Comparison of ENCODE assay signal across 11 mouse cellular contexts in genomic region chr1:135852044-135852756, GRCm38 (mm10). TPM values are rescaled to one million over a fixed set of nuclear protein-coding genes. Genes with fewer than 3 reads are reported as not detected.
A peak's percentile ranks its signal among the peaks of the same experiment; 100 is the strongest.
DNase-seq lines count a peak whose midpoint lies in the region; ATAC-seq and TF ChIP-seq lines count a peak whose summit lies in the region.
"Had no signal": no experiment of that assay in that cellular context is flagged by ENCODE, and none has a peak within 500 bp of the region (broad histone marks: within the 10 kb centered on the region; RNA-seq: fewer than 3 reads in every experiment).

No protein-coding gene starts in this region.

- no peaks in the 10 kb centered on the region for H3K27me3 ChIP-seq in hindbrain, embryonic 12.5 days
- no peaks in the 10 kb centered on the region for H3K27me3 ChIP-seq in neural tube, embryonic 15.5 days (replicated peaks)
- no peaks in the 10 kb centered on the region for H3K27me3 ChIP-seq in kidney, adult 2 months (replicated peaks; ENCODE audit: control insufficient read depth, insufficient read depth, low read length)

- no peak overlapping the region for H3K4me2 ChIP-seq in hindbrain, embryonic 12.5 days (replicated peaks)
- H3K4me2 ChIP-seq in neural tube, embryonic 15.5 days: no peak overlapping the region

- peak; percentile 51 for DNase-seq in layer of hippocampus, adult 11-12 months (ENCODE audit: low spot score)
- DNase-seq in layer of hippocampus, postnatal 25 days (ENCODE audit: extremely low spot score in 1 of 2, low spot score in 1 of 2): no peak
- peak; percentile 11 for DNase-seq in embryo, embryonic 11.5 days (ENCODE audit: low read depth, low spot score)
- DNase-seq in left cerebral cortex, adult 11 months (ENCODE audit: low spot score): no peak
- no peak for DNase-seq in kidney, adult 2 months
- DNase-seq in thymus, postnatal 10 days (ENCODE audit: low spot score in 2 of 2): no peak
- DNase-seq: thymus, postnatal 14 days had no signal

- peak; percentile 65 for ATAC-seq in hindbrain, embryonic 12.5 days (ENCODE audit: low FRiP score)
- peak; percentile 56; the same call in 1 of the 2 replicates for ATAC-seq in neural tube, embryonic 15.5 days (ENCODE audit: low FRiP score)

- H3K4me1 ChIP-seq in hindbrain, embryonic 12.5 days: peaks cover 18% of the 10 kb centered on the region
- H3K4me1 ChIP-seq in neural tube, embryonic 15.5 days: peaks cover 14% of the 10 kb centered on the region; the same call in 1 of the 2 replicates
- no peaks in the 10 kb centered on the region for H3K4me1 ChIP-seq in kidney, adult 2 months (ENCODE audit: control insufficient read depth, insufficient read depth, low read length)

- H3K27ac ChIP-seq in hindbrain, embryonic 12.5 days: peak overlapping the region; percentile 13; the same call in 1 of the 2 replicates
- H3K27ac ChIP-seq in neural tube, embryonic 15.5 days (replicated peaks): no peak overlapping the region; the same call in 1 of the 2 replicates
- H3K27ac ChIP-seq in kidney, adult 2 months (ENCODE audit: insufficient read depth, low read depth, low read length): no peak overlapping the region

- H3K9me3 ChIP-seq in hindbrain, embryonic 12.5 days (replicated peaks): no peaks in the 10 kb centered on the region
- no peaks in the 10 kb centered on the region for H3K9me3 ChIP-seq in neural tube, embryonic 15.5 days (replicated peaks)
- H3K9me3 ChIP-seq: G1E had no signal

- H3K36me3 ChIP-seq in hindbrain, embryonic 12.5 days: no peaks in the 10 kb centered on the region
- H3K36me3 ChIP-seq in neural tube, embryonic 15.5 days: no peaks in the 10 kb centered on the region
- no peaks in the 10 kb centered on the region for H3K36me3 ChIP-seq in kidney, adult 2 months (ENCODE audit: control insufficient read depth, insufficient read depth, low read length)
- H3K36me3 ChIP-seq: G1E had no signal

- 40% methylated on average over 13 of the region's 13 CpGs for WGBS in hindbrain, embryonic 12.5 days
- 39% methylated on average over 13 of the region's 13 CpGs for WGBS in neural tube, embryonic 15.5 days
- WGBS in kidney, adult 2 months: 69% methylated on average over 13 of the region's 13 CpGs

- no peak overlapping the region for H3K4me3 ChIP-seq in hindbrain, embryonic 12.5 days
- no peak overlapping the region for H3K4me3 ChIP-seq in neural tube, embryonic 15.5 days (replicated peaks)
- no peak overlapping the region for H3K4me3 ChIP-seq in kidney, adult 2 months (ENCODE audit: insufficient read depth, low read depth, low read length)

- TF ChIP-seq CTCF in kidney, adult 2 months (conservative IDR thresholded peaks at IDR 0.05; ENCODE audit: insufficient read depth, insufficient read length, low read depth, low read length): no peak

- TF ChIP-seq POLR2A in kidney, adult 2 months (IDR thresholded peaks at IDR 0.05; ENCODE audit: low read depth, low read length): no peak

- no peak overlapping the region for H3K9ac ChIP-seq in hindbrain, embryonic 12.5 days
- no peak overlapping the region for H3K9ac ChIP-seq in neural tube, embryonic 15.5 days (replicated peaks)

RNA-seq across cellular contexts. Expression of gene Tnnt2, which starts 16.0 kb away (rescaled TPM):
- 1 to 10 TPM; 1.3 to 1.6 TPM for total RNA-seq in layer of hippocampus, postnatal 25 days (2021)
- polyA plus RNA-seq in hindbrain, embryonic 12.5 days (2016; fragmentation: Nextera tagmentation; extraction: Ambion mirVana): 5.1 and 18.5 TPM in 2 replicates
- 9.7 and 12.3 TPM in 2 replicates for polyA plus RNA-seq in neural tube, embryonic 15.5 days (2015; fragmentation: Nextera tagmentation; extraction: Ambion mirVana)
- polyA plus RNA-seq in kidney, adult 2 months (2012; rRNA removed): 0.44 and 1.0 TPM in 2 replicates
- total RNA-seq: megakaryocyte, adult 5-6 weeks had no signal
- polyA plus RNA-seq: G1E had no signal

RNA-seq across cellular contexts. Expression of gene Lad1, which starts 33.8 kb away (rescaled TPM):
- total RNA-seq in layer of hippocampus, postnatal 25 days (2021): 1 to 10 TPM; 1.3 to 2.0 TPM
- 1.1 and 3.5 TPM in 2 replicates for polyA plus RNA-seq in hindbrain, embryonic 12.5 days (2016; fragmentation: Nextera tagmentation; extraction: Ambion mirVana)
- polyA plus RNA-seq in neural tube, embryonic 15.5 days (2015; fragmentation: Nextera tagmentation; extraction: Ambion mirVana): 0.65 and 15.3 TPM in 2 replicates
- polyA plus RNA-seq in kidney, adult 2 months (2012; rRNA removed): 114 and 145 TPM in 2 replicates
- total RNA-seq: megakaryocyte, adult 5-6 weeks had no signal
- polyA plus RNA-seq: G1E had no signal

Comparison
In these comparisons a context has a peak if more than half of its experiments do, and no peak if none do; other contexts are left out.
1. DNase-seq: peak in layer of hippocampus, adult 11-12 months (single experiment) and embryo, embryonic 11.5 days (single experiment); none in layer of hippocampus, postnatal 25 days (0 of 2), left cerebral cortex, adult 11 months (single experiment), kidney, adult 2 months (single experiment) and thymus, postnatal 10 days (0 of 2).